Mouse (Mus musculus) CD8-positive naive resting alpha-beta T cell, adult 2 months (primary cell): ENCODE measurements around the gene Ssmem1.

Source experiments
- DNase-seq, 2 experiments: peaks; one replicate each; pipeline ENCODE4 v3.0.0; 2022; ENCODE audit warnings: low read depth in 2 of 2, low spot score in 2 of 2

Gene Ssmem1

DNA sequence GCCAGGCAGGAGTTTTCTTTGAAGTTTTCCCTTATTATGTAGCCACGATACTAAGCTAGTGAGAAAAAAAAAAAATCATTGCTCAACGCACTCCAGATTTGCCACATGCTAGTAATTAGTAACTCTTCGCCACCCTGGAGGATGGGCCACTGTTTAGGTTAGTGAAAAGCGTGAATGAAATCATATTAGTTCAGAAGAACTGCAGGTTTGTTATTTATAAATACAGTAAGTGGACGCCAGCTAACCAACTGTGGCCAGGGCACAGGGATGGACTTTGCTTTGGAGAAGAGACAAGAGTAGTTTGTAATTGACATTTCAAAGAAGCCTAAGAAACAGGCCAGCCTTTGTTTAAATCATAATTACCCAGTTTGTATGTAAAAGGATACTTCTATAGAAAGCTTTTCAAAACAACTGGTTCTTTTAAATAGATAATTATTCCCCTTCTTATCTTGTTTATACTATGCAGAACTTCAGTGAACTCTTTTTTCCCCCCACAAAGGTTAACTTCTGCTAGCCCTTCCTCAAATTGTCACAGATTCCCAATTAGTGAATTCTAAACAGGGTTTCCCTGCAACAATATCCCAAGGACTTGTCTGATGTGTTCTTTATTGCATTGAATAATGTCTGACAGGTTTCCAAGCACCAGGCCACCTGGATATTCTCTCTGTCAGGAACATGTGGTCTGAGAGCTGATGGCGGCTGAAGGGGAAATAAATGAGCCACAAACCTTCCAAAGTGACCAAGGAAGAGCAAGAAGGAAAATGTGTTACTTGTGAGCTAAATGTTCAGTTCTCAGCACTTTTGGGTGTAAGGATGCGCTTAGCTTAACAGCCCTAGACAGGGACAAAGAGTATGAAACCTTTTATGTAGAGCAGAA lies 16.0 kb downstream of the Ssmem1 start:
- no peak for DNase-seq

- DNase-seq, result no peak
Measured at GRCm38 (mm10) chr6:30526586-30527515, 17.2 kb downstream of the Ssmem1 start.

- no peak for DNase-seq
Measured at GRCm38 (mm10) chr6:30528800-30529199, 19.2 kb downstream of the Ssmem1 start.

- DNase-seq, result no peak
Measured at GRCm38 (mm10) chr6:30535340-30535739, 25.7 kb downstream of the Ssmem1 start.

GRCm38 (mm10) chr6:30538240-30538639 lies 28.6 kb downstream of the Ssmem1 start:
- DNase-seq, result no peak

- DNase-seq, result no peak
Measured at GRCm38 (mm10) chr6:30538800-30539199, 29.2 kb downstream of the Ssmem1 start.

DNA sequence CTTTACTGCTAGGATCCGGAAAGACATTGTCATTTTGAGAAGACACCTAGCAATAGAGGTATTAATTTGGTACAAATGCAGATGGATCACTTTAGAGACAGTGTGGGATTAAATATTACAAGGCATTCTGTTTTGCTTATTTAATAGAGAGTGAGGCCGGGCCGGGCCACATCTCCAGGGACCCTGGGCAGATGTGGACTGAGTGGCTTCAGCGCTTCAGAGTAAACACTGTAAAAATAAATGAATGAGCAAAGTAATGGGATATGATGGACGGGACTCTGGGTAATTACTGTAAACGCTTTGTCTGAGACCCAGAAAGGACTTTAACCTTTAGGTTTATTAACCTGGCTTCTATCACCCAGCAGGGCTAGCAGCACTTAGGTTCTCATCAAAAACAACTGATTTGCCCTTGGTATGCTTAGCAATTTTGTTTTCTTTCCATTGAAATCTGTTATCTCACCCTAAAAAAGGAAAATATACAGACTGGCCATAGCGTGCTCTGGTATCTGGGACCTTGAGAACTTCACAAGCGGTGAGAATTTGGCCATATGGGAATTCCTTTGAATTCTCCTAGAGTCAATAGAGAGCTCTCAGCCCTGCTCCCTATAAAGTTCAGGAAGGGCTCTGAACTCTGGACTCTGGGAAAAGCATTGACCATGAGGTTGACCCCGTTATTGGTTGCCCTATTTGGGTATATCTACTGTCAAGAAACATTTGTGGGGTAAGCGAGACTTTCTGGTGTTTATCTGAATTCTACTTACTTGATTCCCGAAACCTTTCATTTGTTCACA lies 31.6 kb downstream of the Ssmem1 start, which contains the start of gene Cpa2:
Gene Cpa2 (plus strand): TSS at position 574 of the 791 bp plus-strand sequence.
- DNase-seq, result no peak

DNA sequence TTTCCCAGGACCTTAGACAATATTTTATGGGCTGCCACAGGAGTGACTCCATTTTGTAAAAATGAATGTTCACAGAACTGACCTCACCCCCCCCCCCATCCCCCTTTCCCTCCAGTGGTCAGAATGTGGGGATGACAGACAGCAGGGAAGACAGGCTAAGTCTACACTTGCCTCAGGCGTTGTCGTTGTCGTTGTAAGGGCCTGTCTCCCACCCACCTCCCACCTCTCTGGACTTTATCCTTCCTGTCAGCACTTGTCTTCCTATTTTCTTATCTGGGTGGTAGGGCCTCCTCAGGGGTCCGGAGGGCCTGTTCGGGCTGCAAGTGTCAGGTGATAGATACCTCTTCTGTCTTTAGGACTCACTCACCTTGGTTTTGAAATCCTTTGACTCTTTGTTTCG lies 32.6 kb downstream of the Ssmem1 start:
- DNase-seq, result no peak

GRCm38 (mm10) chr6:30543077-30543476 lies 33.4 kb downstream of the Ssmem1 start:
- DNase-seq, result no peak

- no peak for DNase-seq
Measured at GRCm38 (mm10) chr6:30543851-30544250, 34.2 kb downstream of the Ssmem1 start.

DNA sequence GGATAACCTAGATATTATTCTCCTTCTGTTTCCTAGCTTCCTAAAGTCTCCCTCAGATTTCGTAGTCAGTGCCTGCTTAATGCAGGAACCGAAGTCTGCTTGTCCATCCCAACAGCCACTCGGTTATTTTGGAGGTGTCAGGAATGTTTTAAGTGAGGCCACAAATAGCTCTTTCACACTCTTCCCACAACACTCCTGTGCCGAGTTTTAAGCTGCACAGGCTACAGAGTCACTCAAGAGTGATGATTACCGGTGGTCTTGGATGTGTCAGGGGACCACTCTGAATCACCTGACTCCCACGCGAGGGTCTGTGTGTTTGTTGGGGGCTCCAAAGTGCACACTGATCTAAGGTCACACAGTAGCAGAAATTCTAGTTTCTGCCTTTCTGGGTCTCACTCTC lies 36.0 kb downstream of the Ssmem1 start:
- no peak for DNase-seq

- peak in 1 of 2 experiments; percentile 3 for DNase-seq
Measured at GRCm38 (mm10) chr6:30546571-30547273, 37.1 kb downstream of the Ssmem1 start.

DNA sequence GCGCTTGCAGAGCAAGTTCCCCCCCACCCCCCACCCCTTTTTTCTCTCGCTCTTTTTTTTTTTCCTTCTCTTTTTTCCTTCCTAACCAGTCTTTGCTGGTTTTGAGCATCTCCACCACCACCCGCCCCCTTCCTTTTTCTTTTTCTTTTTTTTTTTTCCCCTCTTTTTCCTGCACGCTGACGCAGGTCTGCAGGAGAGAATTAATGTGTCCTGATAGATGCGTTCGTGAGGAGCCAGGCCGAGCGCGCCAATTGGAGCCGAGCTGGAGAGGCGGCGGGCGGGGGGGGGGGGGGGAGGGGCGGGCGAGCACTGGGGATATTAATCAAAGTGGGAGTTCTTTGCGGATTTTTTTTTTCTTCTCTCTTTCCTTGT lies 37.6 kb downstream of the Ssmem1 start:
- DNase-seq, result no peak

DNA sequence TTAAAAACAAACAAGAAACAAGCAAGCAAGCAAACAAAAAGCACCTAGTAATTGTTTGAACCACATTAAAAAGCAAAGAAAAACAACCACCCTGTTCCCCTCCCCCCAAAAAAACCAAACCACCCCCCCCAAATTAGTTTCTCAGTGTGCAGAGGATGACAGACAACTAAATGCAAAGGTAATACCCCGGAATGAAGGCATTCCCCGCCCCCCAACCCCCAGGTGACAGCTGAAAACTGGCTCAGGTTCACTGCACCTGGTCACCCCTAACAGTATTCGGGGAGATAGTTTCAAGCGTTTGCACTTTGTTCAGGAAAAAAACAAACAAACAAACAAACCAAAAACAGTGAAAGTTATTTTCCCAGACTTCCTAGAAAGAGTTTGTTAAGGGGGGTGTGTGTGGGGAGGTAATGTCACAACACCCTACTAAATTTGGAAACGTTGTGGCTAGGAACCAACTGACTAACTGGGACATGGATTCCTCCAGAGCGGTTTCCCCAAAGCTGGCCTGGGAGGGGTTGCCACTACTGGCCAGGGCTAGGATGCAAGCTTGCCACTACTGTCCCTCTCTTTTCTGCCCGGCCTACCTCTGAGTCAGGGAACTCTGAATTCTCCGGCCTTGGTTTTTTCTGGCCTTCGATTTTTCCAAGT lies 38.1 kb downstream of the Ssmem1 start:
- DNase-seq, result no peak

DNA sequence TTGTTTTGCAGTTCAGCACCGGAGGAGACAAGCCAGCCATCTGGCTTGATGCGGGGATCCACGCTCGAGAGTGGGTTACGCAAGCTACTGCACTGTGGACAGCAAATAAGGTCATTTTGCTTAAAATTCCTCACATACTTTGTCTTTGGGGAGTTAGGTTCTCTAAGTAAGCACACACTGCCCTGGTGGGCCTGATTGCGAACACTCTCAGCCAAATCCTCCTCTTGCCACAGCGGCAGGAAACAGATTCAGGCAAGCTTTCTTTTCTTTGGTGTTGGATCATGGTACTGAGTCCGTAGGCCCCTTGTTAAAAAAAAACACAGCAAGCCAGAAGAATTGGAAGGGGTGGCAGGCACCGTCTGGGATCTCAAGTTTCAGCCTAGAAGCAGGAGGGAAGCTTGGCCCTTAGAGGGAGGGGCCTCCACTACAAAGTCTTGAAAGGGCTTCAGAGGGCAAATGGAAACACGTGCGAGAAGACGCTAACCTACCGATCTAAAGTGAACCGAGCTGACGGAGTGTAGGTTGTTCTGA lies 39.6 kb downstream of the Ssmem1 start:
- no peak for DNase-seq

DNA sequence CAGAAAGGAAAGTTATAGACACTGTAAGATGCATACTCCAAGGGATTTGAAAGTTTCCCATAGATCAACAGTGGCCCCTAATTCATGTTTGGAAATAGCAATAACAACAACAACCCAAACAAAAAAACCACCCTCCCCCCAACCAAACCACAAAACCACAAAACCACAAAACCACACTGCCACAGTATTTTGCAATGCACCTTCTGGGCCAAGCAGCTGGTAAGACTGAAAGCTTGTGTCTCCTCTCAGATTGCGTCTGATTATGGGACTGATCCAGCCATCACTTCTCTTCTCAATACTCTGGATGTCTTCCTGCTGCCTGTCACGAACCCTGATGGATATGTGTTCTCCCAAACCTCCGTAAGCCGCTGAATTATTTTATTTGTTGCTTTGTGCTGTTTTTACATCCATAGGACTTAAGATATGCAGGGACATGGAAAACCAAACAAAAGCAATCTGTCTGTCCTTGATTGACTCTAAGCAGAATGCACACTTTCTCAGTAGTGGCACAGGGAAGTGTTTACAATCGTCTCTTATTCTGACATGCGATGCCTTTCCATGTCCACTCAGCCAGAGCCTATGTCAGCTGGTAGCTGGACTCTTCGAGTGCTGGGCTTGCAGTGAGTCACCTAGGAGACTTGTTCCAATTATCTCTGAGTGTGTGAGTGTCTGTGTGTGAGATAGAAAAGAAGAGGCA lies 41.0 kb downstream of the Ssmem1 start:
- no peak for DNase-seq

DNA sequence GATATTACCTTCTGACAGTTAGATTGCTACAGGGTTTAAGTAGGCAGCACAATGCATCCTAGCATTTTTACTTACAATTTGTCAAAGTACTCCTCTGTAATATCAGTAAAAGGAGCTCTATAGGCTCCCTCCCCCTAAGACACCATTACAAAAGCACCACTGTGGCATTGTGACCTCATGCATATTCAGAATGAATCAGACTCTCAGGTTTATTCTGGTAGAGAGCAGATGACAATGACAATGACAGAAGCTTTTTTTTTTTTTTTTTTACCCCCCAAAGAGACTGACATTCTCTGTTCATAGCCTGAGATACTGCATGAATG lies 41.5 kb downstream of the Ssmem1 start:
- no peak for DNase-seq

GRCm38 (mm10) chr6:30551644-30552580 lies 42.3 kb downstream of the Ssmem1 start:
- no peak for DNase-seq
